Mouse (Mus musculus) liver, postnatal 0 days (tissue): ENCODE data around the gene Ehd1.

Experiments
- CTCF ChIP-seq: sonication (generic); IDR thresholded peaks from 2 replicates; pipeline ENCODE4 v1.5.1; 2016; ENCODE audit warnings: antibody characterized with exemption, low read depth
- EP300 ChIP-seq: IDR thresholded peaks from 2 replicates; pipeline ENCODE4 v1.6.1; 2016; ENCODE audit warnings: antibody characterized with exemption, low read depth, mild to moderate bottlenecking

- TF ChIP-seq CTCF, result no peak
- TF ChIP-seq EP300, result no peak
Observed at GRCm38 (mm10) chr19:6294301-6294700, 17.8 kb downstream of the Ehd1 start.
